Mouse (Mus musculus): ENCODE measurements around the gene Trim44.
A peak's percentile ranks its signal among the peaks of the same experiment; 100 is the strongest.

Gene Trim44

GRCm38 (mm10) chr2:102277946-102278345, 129.7 kb downstream of the Trim44 start:
- DNase-seq, result no peak

DNA sequence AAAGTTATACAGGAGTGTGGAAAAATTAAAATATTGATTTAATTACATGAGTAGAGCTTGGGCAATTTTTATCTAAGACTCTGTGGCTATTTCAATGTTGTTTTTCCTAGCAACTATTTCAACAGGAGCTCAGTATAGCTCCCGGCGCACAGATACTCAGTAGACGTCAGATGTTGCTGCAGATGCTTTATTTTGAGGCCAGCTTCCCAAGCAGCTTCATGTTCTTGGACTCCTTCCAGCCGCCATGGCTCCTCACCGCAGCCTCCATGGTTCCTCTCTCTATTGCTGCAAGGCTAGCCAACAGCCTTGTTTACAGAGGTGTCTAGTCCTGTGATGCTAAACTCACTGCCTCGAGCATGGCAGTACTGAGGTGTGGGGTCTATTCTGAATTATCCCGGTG, 134.3 kb downstream of the Trim44 start:
- peak; percentile 57 for DNase-seq

- DNase-seq, result no peak
Measured at GRCm38 (mm10) chr2:102267582-102268339, 139.9 kb downstream of the Trim44 start.

DNA sequence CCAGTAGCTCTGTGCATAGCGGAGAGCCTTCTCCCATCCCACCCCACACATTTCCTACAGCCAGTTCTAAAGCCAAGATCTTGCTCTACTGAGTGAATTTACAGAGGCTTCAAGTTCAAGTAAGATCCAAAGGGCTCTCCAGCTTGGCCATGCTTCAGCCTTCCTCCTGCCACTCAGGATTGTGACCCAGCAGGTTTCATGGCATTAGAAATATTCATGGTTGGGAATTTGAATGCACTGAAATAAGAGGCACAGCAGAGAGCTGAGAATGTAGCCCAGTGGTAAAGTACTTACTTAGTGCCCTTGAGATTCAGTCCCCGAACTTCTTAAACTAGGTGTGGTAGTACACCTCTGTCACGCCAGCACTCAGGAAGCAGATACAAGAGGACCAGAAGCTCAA, 140.7 kb downstream of the Trim44 start:
- DNase-seq, result no peak

DNA sequence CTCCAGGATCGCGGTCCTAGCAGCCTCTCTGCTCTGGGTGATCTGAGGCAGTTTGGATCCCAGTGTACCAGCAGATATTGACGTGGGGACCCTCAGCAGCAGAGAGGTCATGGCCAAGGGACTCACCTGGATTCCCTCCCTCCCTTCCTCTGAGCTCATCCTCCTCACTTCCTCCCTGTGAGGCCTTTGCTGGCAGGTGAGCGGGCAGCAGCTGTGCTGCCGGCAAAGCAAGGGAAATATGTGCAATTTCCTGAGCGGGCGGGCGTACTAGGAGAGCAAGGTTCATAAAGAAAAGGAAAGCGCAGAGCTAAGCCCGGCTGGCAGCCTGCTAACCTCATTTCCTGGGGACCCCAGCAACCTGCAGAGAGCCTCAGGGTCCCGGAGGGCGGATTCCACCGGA, 148.5 kb downstream of the Trim44 start:
- DNase-seq, result no peak

GRCm38 (mm10) chr2:102258682-102259081, 148.9 kb downstream of the Trim44 start:
- DNase-seq, result no peak

DNA sequence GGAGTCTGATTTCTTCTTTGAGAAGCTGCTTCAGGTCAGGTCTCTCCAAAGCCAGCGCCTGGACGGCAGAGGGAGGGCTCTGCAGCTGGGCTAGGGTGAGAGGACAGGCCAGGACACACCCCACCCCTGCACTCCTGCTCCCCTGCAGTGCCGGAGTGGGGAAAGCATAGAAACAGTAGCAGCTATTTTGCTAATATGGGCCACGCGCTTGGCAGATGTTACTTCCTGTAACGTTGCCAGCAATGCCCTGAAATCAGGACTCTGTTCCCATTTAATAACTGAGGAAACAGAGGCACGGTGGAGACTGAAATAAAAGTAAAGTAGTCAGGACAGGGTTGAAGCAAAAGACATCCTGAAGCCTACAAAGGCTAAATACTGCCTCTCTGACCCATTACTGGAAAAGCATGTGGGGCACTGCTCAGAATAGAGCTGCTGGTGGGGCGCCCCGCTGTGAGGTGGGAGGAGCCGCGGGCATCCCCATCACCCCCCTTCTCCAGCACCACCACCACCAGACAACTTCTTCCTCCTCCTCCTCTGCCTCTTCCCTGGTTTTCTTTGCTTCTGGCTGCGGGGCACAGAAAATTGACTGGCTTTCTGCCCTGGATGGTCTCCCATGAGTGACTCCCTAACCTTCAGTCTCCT, 149.5 kb downstream of the Trim44 start:
- DNase-seq, result peak; percentile 28

DNA sequence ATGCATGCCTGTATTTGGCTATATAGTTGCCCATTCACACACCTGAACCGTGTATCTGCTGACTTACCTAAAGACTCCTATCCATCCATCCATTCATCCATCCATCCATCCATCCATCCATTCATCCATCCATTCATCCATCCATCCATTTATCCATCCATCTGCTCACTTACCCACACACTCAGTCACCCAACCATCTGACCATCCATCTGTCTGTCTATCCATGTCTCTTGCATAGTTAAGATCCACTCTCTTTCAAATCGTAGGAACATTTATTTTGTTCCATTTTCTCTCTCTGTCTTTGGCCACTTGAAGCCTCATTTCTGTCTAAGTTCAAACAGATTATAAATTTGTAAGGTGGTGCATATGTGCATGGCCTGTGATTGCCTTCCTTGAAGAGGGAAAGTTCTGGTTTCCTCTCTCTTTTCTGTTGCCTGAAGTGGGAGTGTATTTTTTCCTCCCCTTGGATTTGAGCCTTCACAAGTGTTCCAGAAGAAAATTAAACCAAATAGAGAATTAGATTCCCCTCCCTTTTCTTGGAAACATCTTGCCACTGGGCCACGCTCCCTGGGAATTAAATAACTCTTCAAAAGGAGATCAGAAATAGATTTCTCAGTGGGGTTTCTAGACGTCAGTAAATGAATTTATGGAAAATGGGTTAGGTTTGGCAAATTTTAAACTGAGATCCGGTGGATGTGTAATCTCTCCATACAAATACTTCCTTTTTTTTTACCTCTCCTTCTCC, 150.9 kb downstream of the Trim44 start:
- peak; percentile 33 for DNase-seq

DNA sequence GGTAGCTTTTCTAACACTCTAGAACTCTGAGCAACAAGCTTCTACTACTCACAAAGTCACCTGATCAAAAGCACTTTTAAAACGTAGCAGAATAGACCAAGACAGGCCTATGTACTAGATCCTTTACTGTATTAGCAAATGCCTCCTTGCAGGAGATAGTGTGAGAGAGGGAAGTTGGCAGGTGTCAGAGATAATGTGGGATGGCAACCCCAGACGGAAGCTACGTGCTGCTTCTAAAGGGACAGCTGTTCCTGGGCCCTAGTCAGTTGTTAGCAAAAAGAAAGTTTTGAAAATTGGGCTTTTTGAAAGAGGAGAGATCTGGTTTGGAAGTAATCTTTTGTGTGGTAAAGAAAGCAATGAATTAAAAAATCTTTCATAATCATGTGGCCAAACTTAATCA, 151.5 kb downstream of the Trim44 start:
- no peak for DNase-seq

- peak; percentile 68 for DNase-seq
Measured at GRCm38 (mm10) chr2:102253204-102253603, 154.4 kb downstream of the Trim44 start.

DNA sequence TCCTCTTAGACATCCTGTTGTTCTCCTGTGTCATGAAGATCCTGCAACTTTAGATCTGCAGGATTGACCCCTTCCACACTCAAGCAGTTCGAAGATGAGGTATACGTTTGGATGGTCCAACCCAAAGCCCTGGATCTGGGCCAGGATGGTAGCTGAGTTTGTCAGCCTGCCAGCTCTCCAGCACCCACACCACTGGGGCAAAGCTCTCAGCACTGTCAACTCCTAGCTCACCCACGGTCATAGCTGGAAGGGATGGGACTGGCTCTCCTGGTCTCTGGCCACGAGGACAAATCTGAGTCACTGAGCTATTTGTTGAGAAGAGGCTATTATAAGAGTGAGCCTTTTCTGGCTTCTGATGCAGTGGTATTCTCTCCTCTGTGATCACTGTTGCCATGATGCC, 155.0 kb downstream of the Trim44 start:
- DNase-seq, result peak; percentile 45

All from right cerebral cortex, adult 18-20 months (tissue).